Mouse (Mus musculus) spleen, embryonic (tissue): ENCODE data around the gene Sgpl1.

Experiments used
- CTCF ChIA-PET: fragments of 350-600 bp; sonication (Branson Sonifier 250); formaldehyde crosslinking; loops from one replicate; lab custom pipeline; 2022; lab: Charles Lee

Sgpl1 gene

DNA sequence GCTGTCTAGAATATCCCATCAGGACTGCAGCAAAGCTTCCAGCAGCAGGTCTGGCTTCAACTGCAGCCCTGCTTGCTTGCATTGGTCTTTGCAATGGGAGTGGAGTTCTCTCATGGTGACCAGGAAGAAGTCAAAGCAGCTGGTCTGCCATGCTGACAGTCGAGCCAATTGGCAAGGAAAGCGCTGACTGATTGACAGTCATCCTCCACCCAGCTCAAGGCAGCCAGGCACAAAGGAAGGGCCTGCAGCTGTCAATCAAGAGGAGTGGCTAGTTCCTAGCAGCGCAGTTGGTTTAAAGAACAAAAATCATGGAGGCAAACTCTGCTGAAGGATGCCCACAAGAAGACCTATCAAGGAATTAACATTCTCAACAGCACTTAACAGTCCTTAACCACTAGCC is 61.0 kb downstream of the Sgpl1 start:
- CTCF ChIA-PET: no interaction called here

DNA sequence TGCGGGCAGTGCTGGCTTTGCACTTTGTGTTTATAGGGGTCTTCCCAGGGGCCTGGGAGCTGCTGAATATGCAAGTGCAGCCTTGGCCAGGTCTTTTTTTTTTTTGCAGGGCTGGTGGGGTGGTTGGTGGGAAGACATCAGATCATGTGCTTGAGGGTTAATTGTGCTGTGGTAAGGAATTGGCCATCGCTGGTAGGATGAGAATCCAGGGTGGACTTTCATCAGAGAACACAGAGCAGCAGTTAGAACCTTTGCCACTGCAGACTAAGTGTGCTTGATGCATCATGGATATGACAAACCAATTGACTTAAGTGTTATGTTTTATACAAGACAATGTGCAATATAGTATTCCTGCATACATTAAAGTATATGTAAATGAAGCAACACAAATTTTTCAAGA is 62.1 kb downstream of the Sgpl1 start:
- CTCF ChIA-PET: no interaction called here

DNA sequence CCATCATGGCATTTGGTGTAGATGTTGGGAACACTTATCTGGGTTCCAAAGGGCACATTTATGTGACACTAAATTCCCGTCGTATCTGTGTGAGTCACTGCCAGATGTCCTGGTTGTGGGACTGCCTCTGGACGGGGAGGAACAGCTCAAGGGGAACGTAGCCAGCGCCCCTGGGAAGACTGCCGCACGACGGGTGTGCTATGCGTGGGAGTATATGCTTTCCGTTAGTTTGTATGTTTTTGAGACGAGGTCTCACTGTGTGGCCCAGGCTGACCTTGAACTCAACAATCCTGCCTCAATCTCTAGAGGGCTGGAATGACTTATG is 66.6 kb downstream of the Sgpl1 start:
- CTCF ChIA-PET: no interaction called here

DNA sequence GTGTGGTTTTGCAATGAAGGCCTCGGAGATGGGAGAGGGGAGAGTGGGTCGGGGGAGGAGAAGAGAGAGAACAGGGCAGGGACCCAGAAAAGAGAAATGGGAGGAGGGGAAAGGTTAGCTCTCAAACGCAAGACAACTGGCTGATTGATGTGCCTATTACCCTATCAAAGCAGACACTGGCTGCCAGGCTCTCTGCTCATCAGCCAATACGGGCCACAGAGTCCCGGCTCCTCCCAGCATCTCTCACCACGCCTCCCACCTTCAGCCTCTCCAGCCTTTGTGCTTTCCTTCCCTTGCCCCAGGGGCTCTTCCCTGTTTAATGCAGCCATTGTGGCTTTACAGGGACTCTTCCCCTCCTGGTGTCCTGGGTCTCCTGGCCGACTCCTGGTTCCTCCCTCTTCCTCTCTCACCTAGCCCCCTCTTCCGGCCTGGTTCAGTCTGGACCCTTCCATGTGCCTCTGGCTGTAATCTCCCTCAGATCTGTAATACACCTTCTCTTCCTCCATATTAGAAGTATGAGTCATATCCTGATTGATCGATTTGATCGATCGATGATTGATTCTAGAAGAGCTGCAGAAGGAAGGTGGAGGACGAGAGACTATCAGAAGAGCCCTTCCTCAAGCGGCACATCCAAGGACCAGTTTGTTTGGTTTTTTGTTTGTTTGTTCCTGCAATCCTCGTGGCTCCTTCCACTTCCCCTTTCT is 67.1 kb downstream of the Sgpl1 start:
- CTCF ChIA-PET: no interaction called here

DNA sequence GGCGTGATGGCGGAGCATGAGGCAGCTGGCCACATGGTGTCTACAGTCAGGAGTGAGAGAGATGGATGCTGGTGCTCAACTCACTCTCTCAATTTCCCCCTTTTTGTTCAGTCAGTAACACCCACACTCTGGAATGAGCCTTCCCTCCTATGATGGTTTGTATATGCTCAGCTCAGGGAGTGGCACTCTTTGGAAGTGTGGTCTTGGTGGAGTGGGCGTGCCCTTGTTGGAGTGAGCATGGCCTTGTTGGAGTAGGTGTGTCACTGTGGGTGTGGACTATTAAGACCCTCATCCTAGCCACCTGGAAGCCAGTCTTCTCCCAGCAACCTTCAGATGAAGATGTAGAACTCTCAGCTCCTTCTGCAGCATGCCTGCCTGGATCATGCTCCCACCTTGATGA is 71.9 kb downstream of the Sgpl1 start:
- CTCF ChIA-PET: no interaction called here

DNA sequence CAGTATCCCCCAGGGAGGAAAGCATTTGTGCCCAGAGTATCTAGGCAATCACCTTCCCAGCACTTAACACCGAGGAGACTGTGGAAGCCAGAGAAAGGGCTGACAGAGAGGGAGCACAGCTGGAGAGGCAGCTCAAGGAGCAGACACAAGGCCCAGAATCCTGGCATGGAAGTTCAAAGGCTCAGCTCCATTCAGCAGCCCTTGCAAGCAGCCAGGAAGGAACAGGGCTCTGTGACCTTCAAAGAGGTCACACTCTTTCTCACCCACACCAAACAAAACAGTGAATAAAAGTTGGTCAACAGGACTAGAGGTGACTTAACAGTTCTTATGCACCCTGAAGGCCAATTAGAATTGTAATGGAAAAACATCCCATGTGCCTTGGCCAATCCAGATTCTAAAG is 72.9 kb downstream of the Sgpl1 start:
- CTCF ChIA-PET: no interaction called here

DNA sequence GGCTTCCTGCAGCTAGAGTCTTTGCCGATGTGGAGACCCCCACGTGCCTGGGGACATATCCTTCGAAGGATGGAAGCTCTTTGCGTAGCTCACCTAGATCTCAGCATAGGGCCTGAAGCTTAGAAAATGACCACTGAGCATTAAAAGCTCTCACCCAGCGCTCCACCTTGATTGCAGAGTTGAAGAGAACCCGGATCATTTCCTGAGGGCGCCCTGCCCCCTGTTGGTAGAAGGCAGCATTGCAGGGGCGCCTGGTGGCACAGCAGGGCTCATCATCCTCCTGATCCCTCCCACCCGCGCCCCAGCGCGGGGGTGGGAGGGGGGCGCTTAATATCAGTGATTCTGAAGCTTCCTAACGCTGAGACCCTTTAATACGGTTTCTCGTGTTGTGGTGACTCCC is 75.2 kb downstream of the Sgpl1 start:
- CTCF ChIA-PET: no interaction called here

DNA sequence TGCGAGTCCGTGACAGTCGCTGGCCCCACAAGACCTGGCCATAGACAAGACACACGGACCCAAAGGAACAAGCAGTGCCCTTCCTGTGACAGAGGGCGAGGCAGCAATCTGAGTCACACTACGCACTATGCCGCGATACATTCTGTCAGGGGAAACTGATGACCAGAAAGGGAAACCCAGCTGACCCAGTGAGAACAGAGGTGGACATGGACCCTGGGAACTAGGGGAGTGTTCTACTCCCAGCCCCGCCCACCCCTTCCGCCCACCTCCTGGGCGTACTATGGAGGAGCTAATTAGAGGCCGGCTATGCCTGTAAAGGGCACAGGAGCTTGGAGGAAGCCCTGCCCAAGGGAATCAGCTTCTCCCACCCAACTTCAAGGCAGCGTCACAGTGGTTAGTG is 78.3 kb downstream of the Sgpl1 start:
- CTCF ChIA-PET: interaction anchor here (0.5 kb wide), 1 partner anchor 287 kb away, joined by 3 read pairs; no protein-coding TSS in a partner anchor

DNA sequence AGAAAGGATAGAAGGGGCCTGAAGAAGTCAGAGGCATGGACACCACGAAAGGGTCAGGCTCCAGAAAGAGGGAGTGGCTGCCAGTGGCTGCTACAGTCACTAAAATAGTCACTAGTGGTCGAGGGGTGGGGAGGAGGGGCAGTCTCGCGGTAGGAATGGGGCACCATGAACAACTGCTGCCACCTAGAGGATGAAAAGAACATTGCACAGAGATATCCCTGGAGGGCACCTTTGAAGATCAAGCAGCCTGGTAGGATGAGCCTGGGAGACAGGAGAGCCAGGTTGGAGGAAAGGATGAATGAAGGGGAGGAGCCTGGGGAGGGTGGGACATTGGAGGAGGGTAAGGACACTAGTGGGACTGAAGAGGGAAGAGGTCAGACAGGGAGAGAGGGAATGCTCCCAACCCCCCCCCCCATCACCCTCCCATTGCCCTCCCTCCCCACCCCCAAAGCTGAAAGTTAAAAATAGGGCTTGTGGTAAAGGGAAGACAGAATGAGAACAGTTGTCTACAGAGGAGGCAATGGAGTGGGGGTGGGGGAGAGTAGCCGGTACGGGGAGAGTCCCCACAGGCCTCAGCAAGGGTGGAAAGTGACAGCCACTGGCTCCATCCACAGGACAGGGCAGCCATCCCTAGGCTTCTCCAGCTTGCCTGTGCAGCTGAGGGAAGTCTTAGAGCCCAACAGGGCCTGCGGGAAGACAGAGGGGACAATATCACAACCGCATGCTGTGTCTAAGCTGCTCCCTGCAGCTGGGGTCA is 78.9 kb downstream of the Sgpl1 start:
- CTCF ChIA-PET: interaction anchor here (0.7 kb wide), 1 partner anchor 87 kb away, joined by 4 read pairs; no protein-coding TSS in a partner anchor

DNA sequence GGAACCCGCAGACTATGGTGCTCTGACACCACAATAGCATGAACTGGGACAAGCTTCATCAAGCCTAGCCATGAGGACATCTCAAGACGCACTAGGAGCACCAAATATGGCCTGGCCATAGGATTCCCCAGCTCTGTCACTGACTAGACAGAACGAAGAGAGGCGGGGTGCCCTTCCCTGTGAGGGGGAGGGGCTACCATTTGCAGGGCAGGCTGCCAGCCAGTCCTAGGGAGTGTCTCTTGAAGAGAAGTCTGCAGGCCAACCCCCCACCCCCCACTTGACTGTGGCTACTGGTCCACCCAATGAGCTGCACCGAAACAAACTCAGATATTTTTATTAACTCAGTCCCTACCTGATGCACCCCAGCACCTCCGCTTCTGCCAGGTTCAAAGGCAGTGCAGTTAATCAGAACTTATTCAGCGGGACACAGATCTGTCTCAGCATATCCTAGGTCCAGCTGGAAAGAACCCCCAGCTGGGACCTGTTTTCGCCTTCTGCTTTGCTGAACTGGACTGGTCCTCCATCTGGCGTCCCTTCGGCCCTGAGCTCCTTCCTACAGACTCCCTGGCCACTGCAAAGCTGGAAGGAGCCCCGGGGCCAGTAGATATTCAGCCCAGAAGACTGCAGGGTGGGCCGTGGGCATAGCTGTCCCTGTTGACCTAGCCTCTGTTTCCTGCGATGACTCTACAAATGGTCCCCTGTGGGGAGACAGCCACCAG is 82.1 kb downstream of the Sgpl1 start:
- CTCF ChIA-PET: interaction anchor here (0.7 kb wide), 1 partner anchor 290 kb away, joined by 3 read pairs; no protein-coding TSS in a partner anchor

DNA sequence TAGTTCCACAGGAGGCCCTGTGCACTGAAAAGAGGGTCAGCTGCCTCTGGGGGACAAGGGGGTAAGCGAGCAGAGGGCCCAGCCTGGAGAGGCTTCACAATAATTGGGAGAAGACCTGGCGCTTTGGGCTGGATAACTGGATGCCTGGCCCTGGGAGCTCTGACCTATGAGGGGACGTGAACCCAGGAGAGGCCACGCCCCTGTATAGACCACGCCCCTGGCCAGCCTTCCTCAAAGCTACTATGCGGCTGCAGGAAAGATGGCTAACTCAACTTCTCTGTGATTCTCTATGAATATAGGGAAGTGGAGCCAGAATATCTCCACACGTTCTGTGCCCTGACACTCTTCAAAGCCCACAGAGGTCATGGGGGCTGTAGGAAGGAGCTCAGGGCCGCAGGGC is 82.9 kb downstream of the Sgpl1 start:
- CTCF ChIA-PET: no interaction called here

DNA sequence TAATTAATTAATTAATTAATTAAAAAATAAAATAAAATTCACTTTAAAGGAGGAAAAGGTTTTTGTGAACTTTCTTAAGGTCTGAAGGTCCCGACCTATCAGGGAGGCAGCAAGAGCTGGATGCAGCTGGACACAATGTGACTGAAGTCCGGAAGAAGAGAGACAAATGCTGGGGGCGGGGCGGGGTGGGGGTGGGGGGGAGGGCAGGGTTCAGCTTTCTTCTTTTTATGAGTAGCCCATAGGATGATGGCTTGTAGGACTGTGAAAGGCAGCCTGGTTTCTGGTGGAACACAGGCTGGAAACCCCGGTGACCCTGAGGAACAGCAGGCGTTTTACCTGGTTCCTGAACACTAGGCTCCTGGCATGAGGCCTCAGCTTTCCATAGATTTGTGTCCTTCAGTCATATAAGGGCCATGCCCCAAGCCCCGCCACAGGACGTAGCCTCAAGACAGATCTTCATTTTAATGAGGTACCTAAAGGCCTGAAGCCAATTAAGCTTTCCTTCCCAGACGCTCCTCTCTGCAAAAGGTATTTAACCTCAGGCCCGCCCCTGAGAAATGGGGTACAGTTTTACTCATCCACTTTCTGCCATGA is 84.1 kb downstream of the Sgpl1 start:
- CTCF ChIA-PET: no interaction called here

DNA sequence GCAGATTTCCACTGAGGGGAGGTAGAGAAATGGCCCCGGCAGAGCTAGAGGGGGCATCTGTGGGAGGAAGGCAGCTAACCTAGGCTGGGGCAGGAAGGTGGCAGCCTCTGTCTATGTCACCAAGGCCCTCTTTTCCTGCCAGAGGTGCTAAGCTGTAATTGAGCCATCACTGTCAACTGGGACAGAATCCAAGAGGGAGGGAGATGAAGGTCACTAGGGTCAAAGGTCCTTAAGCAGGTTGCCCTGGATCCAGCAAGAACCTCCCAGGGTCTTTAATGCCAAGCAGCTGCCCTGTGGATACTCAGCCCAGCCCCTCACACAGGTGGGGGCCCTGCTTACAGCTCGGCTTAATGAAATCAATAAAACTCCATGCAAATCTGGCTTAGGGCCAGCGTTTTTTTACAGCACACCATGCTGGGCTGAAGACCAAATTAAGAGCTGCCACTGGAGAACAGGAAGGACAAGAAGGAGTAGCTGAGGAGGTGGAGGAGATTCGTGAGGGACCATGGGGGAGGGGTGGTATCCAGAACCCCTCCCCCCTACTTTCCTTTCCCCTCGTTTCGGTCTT is 87.9 kb downstream of the Sgpl1 start:
- CTCF ChIA-PET: no interaction called here

DNA sequence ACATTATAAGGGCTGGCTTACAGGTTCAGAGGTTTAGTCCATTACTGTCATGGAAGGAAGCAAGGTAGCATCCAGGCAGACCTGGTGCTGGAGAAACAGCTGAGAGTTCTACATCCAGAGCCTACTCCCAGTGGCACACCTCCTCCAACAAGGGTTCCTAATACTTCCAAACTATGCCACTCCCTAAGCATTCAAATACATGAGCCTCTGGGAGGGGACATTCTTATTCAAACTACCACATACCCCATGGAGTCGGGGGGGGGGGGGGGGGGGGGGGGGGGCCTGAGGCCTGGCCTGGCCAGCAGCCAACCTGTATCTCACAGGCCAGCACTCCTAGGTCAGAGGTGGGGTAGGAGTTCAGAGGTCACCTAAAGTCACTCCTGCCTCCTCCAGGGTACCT is 88.4 kb downstream of the Sgpl1 start:
- CTCF ChIA-PET: no interaction called here

DNA sequence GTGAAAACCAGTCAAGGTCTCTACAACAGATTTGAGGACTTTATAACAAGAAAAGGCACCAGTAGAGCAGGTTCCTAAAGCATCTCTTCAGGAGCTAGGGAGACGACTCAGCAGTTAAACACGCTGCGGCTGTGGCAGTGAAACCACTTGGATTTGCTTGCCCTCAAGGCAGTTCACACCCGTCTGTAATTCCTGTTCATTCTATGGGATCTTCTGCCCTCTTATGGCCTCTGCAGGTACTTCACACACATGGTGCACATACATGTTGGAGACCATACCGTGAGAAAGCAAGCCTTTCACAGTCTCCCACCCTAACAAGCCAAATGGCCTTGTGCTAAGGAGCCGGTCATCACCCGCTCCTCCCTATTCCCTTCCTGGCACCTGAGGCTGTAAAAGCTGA is 90.8 kb downstream of the Sgpl1 start:
- CTCF ChIA-PET: no interaction called here

DNA sequence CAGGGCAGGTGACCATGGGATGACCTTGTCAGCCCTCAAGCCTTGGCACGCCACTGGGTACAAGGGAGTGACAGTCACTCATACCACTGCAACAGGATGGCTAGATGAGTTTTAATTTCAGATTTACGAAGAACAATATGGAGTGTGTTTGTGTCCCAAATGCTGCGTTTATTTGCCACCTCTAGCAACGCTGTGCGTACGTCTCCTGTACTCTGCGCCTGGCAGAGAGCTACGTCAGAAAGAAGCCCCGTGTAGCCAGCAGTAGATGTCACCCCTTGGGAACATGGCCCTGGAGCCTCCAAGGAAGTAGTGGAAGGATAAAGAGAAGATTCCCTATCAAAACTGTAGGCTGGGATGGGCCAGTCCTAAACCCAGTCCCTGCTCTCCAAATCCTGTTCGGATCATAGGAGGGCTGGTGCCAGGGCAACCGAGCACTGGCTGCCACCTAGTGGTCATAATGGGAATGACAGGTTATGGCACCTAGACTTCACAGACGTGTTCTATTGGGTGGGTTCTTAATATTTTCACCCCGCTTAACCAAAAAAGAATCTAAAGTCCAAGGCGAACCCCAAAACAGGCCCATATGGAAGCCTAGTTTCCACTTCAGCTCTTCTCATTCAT is 95.4 kb downstream of the Sgpl1 start:
- CTCF ChIA-PET: interaction anchor here (1.0 kb wide), 1 partner anchor 271 kb away, joined by 3 read pairs; no protein-coding TSS in a partner anchor
